Mouse (Mus musculus): ENCODE results near the gene Prom2.

Gene Prom2

DNA sequence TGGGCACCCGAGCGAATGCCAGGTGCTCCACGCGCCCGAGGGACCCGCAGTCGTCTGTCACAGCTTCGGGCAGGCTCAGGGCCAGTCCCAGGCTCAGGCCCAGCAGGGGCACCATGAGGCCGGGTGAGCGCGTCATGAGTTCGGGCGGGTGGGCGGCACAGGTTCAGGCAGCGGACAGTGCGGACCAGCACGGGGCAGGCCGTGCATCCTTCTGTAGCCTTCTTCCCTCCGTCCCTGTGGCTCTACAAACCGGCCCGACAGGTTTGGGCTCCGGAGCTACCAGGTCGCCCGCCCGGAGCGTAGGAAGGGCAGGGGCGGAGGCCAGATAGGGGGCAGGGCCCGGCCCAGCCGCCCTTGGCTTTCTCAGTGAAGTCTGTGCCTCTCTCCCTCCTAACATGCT is at the start of gene Prom2:
Gene Prom2 (minus strand): TSS at position 283 of the 400 bp plus-strand sequence.
- no peak for DNase-seq (ENCODE audit: low spot score)

DNA sequence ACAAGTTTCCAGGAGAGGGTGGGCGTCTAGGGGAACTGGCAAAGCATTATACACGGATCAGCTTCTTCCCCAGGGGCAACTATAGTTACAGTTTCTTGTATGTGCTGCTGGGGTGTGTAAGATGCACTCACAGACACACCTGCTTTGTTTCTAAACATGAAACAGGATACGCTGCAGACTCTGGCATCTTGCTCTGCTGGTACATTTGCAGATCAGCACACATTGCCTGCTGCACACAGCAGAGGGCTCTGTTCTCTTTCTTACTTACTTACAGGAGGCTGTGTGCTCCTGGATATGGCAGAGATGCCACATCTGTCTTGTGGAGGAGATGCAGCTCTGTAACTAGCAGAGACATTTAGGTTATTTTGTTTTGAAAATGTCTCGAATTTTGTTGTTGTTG is 49.6 kb upstream of the Prom2 start:
- DNase-seq (ENCODE audit: low spot score), result no peak

DNA sequence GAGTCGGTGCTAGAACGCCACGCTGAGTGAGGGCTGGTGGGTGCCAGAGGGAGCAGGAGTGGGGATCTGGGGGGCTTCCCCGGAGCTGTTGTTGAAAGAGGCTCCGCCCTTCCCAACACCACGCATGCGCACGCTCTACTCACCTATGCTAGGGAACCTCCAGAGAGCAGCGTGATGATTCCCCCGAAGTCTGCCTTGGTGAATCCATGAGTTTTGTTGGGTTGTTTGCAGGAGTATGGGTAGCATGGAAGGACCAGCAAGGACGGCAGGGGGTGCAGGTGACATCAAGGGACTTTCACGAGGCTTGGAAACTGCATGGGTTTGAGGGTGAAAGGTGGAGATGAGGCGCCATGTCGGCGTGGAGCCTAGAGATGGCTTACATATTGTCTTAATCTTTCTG is 48.9 kb upstream of the Prom2 start:
- DNase-seq (ENCODE audit: low spot score), result no peak

DNA sequence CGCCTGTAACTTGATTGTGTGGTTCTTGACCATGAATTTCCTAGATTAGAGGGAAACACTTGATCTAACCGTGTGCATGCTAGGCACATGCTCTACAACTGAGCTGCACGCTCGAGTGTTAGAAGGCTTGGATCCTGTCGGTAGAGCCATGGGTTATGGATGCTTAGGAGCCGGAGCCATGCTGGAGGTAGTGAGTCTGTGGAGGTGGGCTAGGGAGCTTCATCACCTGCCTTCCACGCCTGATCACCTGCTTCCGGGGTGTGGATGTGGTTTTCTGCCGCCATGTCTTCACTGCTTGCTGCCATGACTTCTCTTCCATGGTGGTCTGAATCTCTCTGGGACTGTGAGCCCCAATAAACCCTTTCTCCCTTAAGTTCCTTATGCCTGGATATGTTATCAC is 47.6 kb upstream of the Prom2 start:
- DNase-seq (ENCODE audit: low spot score), result no peak

DNA sequence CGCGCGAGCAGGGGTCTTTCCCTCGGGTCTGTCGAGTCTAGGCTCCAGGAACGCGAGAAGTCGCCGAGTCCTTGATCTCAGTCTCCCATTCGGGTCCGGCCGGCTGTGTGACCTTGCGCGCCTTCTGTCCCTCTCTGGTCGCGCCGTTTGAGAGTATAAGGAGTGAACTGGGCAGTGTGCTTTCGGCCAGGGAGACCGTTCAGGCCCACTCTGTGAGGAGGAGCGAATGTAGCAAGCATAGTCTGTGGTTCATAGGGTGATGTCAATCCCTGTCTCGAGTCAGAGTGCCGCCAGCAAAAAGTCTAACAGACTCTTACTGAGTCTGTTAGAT is 46.2 kb upstream of the Prom2 start:
- no peak for DNase-seq (ENCODE audit: low spot score)

DNA sequence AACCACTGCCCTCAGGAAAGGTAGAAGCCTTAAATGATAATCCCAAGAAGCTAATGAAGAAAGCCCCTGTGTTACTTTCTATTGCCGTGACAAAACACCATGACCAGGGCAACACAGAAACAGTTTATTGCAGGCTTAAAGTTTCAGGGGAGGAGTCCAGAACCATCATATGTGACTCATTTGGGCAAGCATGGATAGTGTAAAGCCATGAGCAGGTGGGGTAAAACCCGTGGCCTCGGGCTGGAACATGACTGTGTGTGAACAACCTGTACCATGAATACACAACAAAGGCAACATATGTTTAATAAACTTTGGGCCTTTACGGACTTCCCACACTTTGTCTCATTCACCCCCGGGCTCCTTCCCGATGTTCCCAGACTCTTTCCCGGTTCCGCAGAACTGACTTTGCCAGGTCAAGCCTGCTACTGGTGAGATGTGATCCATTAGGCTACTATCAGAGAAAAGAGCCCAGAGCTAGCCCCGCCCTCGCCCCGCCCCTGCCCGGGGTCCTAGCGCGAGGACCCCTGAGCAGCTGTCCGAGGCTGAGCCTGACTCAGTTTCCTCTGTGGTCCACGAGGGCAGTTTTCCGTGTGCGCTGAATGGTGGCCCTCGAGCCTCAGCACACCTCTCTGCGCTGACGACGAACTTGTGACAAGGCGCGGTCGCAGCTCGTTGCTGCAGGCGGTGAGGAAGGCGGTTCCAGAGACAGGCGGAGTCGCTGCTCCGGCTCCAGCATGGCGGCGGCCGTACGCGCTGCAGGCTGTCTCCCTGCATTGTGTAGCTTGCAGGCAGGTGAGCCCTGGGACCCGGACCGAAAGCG is 45.6 kb upstream of the Prom2 start, which contains the start of the genes Zfp661 and Mrps5:
Gene Zfp661 (minus strand): TSS at position 401 of the 820 bp plus-strand sequence.
Gene Mrps5 (plus strand): TSS at position 529 of the 820 bp plus-strand sequence.
- peak; percentile 77 for DNase-seq (ENCODE audit: low spot score)

DNA sequence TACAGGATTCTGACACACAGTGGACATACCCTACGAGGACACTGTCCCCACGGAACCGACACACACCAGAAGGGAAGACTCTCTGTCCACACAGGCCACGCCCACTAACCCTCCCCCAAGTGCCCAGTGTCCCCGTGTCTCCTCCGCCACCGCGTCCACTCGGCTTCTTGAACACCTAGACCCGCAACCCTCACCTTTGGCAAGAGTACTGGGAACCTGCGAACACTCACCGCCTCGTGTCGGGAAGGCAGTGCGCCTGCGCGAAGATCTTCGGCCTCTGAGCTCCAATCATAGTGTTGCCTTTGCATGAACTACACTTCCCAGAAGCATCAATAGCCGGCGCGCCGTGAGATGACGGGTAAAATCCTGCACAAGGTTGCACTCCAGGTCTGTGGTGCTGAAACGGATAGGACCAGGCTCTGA is 43.2 kb upstream of the Prom2 start:
- DNase-seq (ENCODE audit: low spot score), result peak; percentile 80

DNA sequence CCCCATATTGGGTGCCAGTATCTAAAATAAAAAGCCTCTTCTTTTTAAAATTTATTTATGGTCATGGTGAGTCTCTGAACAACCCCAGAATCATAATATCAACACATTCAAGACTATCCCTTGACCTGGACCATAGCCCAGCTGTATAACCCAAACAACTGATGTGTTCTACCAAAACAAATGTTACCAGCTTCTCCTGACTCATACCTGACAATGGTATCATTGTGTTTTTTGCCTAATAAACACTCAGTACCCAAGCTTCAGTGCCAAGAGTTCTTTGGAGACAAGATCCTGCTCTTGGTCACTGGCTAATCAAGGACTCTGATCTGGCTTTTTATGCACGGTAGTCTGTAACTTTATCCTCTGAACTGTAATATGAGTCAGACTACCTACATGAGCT is 32.1 kb upstream of the Prom2 start:
- no peak for DNase-seq (ENCODE audit: low spot score)

DNA sequence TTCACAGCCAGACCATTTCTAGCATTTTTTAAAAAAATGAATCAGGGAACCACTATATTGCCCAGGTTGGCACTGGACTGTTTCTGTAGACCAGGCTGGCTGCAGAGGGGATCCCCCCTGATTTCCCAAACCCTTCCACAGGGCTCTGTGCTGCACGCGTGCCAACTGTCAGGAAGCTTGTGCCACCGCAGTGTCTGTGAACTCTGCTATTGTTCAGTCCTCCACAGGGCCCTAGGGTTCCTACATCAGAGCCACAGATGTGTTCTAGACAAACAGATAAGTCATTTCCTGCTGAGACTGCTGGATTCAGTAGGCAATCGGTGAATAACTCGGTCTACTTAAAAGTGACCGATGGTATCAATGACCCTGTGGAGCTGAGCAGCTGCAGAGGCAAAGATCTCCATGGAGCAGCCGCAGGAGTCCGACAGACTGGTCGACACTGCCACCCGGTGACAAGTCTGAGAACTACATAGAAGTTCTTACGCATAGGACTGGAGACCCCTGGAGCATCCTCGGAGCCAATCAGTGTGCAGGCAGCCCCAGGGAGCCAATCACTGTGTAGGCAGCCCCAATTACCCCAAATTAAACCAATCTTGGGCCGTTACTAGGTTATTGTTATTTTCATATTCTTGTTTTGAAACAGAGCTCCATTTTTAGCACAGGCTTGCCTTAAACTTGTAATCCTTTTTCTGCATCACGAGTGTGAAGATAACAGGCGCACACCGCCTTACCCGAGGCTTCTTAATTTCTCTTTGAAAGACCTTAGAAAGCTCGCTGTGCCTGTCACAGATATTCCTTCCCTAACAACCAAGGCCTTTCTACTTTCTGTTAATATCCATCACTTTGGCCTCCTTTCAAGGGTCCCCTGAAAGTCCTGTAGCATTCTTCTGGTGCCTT is 18.1 kb upstream of the Prom2 start:
- DNase-seq (ENCODE audit: low spot score), result peak; percentile 61

DNA sequence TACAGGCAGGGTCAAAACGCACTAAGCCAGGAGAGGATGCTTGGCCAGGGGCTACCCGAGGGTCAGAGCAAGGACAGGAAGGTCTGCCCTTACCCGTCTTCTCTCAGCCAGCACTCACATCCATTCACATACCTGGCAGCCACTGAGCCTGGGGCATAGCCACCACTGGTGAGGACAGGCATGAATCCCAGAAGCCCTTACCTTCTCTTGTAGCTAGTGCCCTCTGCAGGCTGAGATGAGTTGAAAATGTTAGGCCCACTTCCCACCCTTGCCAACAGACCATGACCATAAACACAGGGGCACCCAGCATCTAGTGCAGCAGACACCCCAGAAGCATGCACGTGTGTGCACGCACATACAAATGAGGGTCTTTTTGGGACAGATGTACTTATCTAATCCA is 9.8 kb upstream of the Prom2 start:
- DNase-seq (ENCODE audit: low spot score), result no peak

DNA sequence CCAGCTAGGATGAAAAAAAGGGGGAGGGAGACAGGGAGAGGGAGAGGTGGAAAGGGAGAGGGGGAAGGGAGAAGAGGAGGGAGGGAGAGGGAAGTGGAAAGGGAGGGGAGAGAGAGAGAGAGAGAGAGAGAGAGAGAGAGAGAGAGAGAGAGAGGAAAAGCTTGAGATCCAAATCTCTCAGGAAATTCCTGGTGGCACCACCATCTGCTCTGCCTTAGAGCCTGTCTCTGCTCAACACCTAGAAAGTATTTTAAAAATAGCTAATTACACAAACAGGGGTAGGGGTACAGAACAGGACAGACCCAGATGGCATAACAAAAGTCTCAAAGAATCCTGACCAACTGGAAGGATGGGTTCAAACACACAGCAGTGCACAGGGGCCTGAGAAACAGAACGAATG is 9.2 kb upstream of the Prom2 start:
- DNase-seq (ENCODE audit: low spot score), result no peak

DNA sequence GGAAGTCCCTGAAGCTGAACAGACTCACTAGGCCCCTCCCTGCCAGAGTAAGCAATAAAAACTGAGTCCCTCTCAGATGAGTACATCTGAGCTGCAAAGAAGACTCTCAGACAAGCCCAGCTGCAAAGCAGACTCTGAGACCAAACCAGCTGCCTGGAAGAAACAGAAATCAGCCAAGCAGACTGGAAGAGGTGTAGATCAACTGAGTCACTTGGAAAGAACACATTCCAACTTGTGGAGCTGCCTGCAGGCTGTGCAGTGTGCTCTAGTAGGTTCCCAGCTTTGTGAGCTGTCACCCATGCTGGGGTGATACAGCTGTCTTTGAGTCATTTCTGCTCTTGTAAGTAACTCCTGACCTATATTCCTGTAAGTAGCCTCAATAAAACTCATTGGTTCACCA is 8.4 kb upstream of the Prom2 start:
- no peak for DNase-seq (ENCODE audit: low spot score)

DNA sequence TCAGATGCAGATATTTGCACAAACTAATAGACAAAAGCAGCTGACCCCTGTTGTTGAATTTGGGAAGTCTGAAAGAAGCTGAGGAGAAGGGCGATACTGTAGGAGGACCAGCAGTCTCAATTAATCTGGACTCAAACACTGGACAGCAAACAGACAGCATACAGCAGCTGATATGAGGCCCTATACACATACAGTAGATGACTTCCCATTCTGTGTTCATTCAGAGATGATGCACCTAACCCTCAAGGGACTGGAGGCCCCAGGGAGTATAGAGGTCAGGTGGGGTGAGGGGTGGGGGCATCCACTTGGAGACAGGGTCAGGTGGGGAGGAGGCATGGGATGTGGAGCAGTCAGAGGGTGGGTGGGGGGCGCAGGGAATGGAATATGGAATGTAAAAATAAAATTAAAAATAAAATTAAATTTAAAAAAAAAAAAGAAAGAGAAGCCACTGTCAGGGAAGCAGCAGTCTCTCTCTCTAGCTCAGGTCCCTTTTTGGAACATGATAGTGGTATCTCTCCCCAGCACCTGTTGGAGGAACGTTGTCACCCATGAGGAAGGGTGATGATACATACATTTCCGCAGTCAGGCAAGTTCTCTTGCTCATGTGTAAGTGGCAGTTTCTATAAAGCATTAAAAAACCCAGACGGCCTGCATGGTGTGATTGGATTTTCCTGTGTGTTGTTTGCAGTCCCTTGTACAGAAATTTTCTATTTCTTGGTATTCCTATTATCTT is 7.2 kb upstream of the Prom2 start:
- no peak for DNase-seq (ENCODE audit: low spot score)

DNA sequence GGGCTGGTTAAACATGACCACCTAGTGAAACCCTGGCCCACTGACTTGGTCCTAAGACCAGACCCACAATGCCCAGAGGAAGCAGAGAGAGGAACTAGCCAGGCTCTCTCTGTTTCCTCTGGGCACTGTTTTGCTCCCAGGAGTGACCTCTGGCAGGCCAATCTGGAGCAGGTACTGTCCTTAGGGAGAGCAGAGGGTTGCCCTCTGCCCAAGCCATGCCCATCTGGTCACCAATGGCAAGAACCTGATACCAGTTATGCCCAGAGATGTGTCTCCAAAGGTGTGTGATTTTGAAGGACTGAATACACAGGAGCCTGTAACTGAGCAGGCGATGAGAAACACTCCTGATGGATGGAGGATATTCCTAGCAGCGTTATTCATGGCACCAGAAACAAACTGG is 430 bp upstream of the Prom2 start:
- DNase-seq (ENCODE audit: low spot score), result no peak

DNA sequence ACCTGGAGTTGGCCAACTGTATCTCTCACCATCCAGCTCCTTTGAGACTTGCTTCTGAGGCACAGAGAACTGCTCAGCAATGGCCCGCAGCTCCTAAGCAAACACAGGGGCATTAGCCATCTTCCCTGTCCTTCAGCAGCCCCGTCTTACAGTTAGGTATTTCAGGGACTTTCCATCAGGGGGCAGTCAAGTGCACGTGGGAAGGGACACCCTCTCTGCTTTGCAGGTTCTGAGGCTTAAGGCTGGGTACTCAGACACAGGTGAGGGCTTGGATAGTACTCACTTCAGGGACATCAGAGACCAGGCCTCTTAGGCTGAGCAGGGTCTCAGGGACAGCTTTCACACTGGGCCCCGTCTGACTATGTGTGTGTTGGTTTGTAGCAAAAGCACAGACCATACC is 1.8 kb downstream of the Prom2 start:
- no peak for DNase-seq (ENCODE audit: low spot score)

DNA sequence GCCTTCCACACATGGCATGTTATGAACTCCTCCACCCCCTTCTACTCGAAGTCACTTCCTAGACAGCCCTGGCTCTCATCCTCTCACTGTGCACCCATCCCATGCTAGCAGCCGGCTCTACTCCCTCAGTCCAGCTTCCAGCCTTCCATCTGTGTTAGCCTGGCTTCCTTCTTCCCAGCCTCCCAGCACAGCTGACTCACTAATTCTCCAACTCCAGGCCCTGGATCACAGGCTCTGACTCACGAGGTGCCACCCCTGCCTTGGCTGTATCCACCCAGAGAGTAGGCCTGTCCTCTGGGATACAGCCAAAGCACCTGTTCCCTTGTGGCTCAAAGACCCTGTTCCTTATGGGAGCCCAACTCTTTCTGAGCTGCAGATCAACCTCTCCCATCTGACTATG is 3.7 kb downstream of the Prom2 start:
- no peak for DNase-seq (ENCODE audit: low spot score)

DNA sequence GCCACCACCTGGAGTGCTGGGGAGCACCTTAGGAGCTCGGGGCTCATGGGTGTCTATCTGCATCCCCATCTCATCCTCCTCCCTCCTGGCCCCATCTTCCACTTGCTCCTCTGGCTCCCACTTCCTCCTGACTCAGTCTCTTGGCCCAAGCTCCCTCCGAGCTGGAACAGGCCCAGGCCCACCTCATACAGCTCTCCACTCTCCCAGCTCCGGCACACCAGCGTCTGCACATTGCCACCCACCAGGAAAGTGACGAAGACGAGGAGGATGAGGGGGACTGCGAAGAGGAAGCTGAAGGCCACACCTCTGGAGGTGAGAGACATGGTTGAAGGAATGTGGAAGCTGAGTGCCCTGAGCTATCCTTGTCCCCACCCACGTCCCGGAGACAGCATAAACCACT is 5.9 kb downstream of the Prom2 start:
- DNase-seq (ENCODE audit: low spot score), result no peak

DNA sequence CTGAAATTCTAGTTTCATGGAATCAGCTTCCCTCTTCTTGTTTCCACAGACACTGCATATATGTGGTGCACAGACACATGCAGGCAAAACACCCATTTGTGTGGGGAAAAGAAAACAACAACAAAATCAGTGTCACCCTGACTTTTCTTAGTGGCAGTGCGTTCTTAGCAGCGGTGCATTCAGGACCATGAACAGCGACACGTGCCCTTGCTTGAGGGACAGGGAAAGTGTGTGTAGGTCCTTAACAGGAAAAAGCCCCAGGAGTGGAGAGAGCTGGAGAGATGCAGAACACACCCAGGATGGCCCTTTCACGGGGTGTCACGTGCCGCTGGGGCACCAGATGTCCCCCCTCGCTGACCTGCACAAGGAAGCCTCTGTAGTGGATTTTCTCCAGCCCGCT is 8.9 kb downstream of the Prom2 start:
- DNase-seq (ENCODE audit: low spot score), result no peak

DNA sequence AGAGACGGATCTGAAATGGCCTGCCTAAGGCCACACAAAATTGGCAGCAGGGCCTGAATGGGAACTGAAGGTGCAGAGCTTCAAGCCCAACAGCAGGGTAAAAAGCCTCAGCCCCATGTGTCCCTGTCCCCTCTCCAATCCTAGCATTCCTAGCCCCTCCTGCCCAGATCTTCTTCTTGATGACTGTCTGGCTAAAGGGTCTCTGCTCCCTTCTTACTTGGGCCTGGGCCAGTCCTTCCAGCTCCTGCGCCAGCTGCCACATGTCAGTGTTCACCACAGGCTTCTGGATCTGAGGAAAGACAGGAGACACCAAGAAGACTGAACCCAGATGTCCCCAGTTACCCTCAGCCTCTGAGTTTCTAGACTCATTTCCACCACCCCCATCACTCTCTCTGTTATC is 9.7 kb downstream of the Prom2 start:
- DNase-seq (ENCODE audit: low spot score), result no peak

DNA sequence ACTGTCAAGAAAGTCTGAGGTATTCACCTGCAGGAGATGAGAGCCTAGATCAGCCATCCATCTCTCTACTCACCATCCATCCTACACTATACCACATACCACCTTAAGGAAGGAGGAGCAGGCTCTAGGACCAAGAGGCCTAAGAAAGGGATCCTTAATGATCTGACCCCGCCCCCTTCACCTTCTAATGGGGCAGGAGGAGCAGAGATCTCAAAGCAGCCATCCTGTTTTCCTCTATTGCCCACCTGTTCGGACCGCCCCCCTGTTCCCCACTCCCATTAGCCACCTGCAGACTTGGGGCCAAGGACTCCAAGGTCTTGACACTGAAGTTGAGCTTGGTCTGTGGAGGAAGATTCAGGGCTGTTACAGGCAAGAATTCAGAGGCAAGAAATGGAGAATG is 10.8 kb downstream of the Prom2 start:
- no peak for DNase-seq (ENCODE audit: low spot score)

DNA sequence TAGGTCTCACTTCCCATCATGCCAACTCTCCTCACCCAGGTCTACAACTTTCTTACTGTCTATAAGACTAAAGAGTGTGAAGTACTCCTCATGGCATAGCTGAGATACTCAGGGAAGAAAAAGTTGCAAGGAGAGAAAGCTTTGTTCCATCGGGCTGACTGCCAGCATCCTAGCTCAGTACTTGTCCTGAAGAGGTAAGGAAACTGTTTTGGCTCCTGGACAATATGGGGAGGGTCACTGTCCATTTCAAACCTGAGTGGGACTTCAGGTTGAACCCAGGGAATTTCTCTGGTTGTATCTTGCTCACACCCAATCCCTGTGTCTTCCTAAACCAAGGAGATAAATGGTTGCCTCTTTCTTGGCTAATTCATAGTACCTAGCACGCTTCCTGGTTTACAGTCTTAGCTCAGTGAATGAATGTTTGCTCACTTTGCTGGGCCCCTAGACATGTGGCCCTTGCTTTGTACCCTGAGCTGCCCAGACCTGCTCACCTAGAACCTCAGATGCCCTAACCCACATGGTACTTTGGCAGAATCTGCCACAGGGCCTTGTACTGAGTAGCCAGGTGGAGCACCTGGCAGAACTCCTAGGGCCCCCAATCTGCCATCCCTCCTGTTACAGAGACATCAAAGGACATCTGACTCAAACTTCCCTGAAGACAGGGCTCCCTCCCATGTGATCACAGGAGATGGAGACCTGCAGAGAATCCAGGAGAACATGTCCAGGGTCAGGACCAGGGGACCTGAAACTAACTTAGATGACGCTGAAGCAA is 16.1 kb downstream of the Prom2 start:
- DNase-seq (ENCODE audit: low spot score), result no peak

Measured in ovary, postnatal 10 days (tissue).